Mouse (Mus musculus) erythroblast, adult 5-6 weeks (primary cell): ENCODE data around the gene Cxcr5. TPM values are rescaled to one million over a fixed set of nuclear protein-coding genes. Genes with fewer than 3 reads are reported as not detected.
A peak's percentile ranks its signal among the peaks of the same experiment; 100 is the strongest.

Experiments used
- ATAC-seq: replicated peaks from 2 replicates; pipeline ENCODE4 v1.8.0; 2016; ENCODE audit warnings: moderate number of reproducible peaks, mild to moderate bottlenecking, moderate TSS enrichment, inconsistent platforms; ENCODE audit not compliant: poor library complexity, low FRiP score, severe bottlenecking
- total RNA-seq, 2 experiments: library from RNA; stranded (forward) in 1 of 2; stranded (reverse) in 1 of 2; fragments of 150-400 nt in 1 of 2; fragments of 200-764, 138-1000 nt in 1 of 2; gene quantifications; 2 replicates each; pipeline versions ENCODE4 v1.2.3 to v1.2.4; 2015 to 2017; ENCODE audit warnings: low replicate concordance in 2 of 2

Gene Cxcr5
- total RNA-seq (2015; ENCODE audit: low replicate concordance) (not detected in 2 replicates), total RNA-seq (2017; ENCODE audit: low replicate concordance) (not detected in 2 replicates)

DNA sequence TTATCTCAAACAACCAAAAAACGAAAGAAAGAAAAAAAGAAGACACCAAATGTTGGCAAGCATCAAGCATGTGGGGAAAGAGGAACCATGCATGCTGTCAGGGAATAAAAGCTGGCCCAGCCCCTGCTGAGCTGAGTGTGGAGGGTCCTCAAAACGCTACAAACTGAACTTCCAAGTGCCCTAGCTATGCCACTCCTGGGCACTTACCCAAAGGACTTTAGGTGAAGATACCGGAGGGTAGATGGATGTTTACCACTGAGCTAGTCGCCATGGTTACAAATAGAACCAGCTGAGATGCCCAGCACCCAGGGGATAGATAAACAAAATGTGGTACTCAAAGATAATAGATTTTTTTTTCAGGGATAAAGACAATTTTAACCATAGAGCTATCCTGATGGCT is at the start of gene Cxcr5:
TSS of gene Cxcr5 (minus strand) at position 281 of the 400 bp plus-strand sequence.
- peak; percentile 86 for ATAC-seq

GRCm38 (mm10) chr9:44610371-44610770 is 48.7 kb upstream of the Cxcr5 start:
- no peak for ATAC-seq

DNA sequence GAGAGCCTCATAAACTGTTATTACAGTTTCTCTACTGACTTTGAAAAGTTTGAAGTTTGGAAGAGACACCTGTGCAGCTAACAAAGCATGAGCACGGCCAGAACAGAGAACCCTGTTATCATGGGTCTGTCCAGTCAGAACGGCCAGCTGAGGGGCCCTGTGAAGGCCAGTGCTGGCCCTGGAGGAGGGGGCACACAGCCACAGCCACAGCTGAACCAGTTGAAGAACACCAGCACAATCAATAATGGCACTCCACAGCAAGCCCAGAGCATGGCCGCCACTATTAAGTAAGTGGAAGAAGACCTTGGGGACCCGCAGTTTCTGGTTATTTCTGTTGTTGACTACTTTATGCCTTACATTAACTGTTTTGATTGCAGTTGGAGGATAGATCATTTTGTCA is 45.6 kb upstream of the Cxcr5 start:
- no peak for ATAC-seq

DNA sequence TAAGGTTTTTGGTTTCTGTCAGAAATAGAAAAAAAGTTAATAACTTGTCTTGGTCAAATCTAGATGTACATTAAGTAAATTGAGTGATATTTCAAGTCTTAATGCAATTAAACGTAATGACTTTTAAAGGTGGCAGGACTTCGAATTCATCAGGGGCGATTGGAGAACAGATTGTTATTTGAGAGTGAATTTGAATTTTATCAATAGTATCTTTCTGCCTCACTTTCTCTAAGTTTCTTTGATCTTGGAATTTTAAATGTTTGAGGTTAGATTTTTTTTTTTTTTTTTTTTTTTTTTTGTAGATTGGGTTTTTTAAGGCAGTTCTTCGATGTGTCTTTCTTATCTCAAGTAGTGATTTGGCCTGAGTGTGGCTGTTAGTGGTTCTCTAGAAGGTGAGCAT is 45.0 kb upstream of the Cxcr5 start:
- ATAC-seq = no peak

- ATAC-seq = peak; percentile 43; the same call in 1 of the 2 replicates
Measured at GRCm38 (mm10) chr9:44605616-44606165, 44.0 kb upstream of the Cxcr5 start.

GRCm38 (mm10) chr9:44604779-44605615 is 43.3 kb upstream of the Cxcr5 start, which contains the start of gene Ddx6:
Gene Ddx6 (plus strand): TSS chr9:44604892.
- peak; percentile 52 for ATAC-seq

- peak; percentile 75 for ATAC-seq
Measured at GRCm38 (mm10) chr9:44604290-44604778, 42.7 kb upstream of the Cxcr5 start.

GRCm38 (mm10) chr9:44603454-44604289 is 42.0 kb upstream of the Cxcr5 start:
- peak; percentile 62 for ATAC-seq

GRCm38 (mm10) chr9:44602766-44603165 is 41.1 kb upstream of the Cxcr5 start:
- no peak for ATAC-seq

GRCm38 (mm10) chr9:44600801-44601200 is 39.1 kb upstream of the Cxcr5 start:
- ATAC-seq = no peak

DNA sequence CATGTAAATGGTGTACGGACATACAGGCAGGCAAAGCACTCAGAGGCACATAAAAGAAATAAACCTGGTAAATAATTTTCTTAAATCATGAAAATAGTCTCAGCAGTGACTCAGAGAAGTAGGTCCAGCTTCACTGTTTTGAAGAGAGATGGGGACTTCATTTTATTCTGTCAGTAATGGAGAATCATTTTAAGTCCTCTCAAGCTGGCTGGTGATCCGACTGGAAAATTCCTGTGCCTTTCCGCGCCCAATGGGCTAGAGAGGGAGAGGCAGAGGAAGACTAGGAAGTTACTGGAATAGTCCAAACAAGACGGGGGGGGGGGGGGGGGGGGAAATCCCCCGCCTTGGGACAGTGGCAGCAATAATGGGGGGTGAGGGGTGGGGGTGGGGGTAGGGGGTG is 37.9 kb upstream of the Cxcr5 start:
- no peak for ATAC-seq

DNA sequence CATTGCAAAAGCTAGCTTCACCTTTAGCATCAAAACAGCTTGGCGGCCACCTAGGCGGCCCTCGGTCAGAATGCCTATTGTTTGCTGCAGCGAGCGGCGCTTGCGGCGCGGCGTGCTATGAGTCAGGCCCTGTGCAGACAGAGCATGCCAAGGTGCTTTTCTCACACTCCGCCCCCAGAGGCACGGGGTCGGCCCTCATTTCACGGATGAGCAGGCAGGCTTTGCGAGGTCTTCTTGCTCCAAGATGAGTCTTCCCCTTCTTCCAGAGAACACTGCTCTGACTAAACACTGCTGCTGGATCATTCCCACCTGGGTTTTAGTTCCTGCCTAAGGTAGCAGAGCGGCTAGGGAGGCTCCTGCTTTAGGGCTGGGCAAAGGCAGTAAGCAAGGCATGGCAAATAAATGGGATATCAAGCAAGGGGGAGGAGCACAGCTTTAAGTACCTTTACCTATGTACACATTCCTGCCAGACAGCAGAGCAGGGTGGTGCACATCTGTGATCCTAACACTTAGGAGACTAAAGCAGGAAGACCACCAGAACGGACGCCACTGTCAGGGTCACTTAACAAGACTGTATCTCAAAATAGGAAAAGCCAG is 37.3 kb upstream of the Cxcr5 start:
- no peak for ATAC-seq

- no peak for ATAC-seq
Measured at GRCm38 (mm10) chr9:44597742-44598141, 36.1 kb upstream of the Cxcr5 start.

DNA sequence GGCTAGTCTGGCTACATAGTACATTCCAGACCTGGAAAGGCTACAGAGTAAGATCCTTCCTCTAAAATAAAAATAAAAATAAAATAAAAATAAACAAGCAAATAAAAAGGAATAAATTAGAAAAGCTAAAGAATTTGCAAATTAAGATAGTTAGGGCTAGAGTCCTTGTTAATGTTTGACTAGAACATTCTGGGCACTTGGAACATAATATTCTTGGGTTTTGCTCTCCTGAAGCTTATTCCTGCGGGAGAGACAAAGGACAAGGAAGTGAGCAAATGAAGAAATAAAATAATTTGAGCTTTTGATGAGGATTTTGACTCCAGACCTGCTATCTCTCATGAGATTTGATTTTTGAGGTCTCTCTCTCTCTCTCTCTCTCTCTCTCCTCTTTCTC is 33.9 kb upstream of the Cxcr5 start:
- ATAC-seq = no peak

DNA sequence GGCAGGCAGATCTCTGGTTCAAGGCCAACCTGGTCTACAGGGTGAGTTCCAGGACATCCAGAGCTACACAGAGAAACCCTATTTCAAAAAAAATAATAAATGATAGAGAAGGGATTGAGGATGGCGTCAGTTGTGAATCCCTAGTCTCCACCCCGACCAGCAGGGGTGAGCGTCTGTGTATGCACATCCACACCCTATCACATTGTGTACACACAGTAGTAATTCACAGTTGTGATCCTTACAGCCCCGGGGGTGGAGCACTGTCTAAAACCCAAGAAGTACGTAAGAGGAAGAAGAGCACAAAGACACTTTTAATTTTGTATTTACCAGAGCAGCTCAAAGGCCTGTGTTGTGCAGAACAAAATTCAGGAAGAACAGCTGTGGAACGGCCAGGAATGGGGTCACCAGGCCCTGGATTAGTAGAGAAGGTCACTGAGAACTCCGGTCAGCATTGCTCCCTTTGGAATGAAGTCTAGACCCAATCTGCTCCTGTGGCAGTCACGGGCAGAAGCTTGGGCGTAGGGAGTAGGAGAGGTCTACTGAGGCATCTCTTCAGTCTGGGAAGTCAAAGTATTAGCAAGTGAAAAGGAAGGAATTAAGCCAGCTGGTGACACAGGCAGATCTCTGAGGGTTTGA is 33.3 kb upstream of the Cxcr5 start:
- no peak for ATAC-seq

- no peak for ATAC-seq
Measured at GRCm38 (mm10) chr9:44593886-44594285, 32.2 kb upstream of the Cxcr5 start.

DNA sequence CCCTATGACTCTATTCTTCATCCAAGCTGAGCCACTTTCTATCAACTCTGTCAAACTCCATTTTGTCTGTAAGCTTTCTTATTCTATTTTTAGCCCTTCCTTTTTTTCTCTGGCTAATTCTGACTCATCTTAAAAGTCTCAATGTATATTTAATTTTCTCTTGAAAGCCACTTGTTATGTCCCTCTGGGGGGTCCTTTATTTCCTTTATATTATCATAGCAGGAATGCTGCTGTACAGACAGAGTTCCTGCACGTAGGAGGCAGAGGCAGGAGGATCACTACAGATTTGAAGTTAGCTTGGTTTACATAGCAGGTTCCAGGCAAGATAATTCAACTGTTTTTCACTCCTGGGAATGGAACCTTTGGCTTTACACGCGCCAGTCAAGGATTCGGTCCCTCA is 31.5 kb upstream of the Cxcr5 start:
- no peak for ATAC-seq

DNA sequence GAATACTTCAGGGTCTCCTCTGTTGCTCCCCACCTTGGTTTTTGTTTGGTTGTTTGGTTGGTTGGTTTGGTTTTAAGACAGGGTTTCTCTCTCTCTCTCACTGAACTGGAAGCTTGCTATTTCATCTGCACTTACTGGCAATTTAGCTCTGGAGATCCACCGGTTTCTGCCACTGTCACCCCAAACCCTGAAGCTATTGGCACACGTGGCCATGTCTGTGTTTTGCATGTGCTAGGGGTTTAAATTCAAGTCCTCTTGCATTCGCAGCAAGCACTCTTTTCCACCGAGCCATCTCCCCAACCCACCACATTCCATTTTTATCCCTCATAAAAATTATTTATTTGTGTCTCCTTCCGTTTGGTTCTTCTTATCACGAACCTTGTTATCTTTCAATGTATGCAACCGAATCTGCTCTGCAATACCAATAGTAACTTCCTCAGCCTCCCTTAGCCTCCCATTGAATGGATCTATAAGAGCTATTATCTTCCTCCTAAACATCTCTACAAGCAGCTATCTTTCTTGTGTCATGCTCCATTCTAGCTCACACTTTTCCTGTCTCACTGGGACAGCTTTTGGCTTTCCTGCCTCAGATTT is 30.0 kb upstream of the Cxcr5 start:
- ATAC-seq = no peak

- no peak for ATAC-seq
Measured at GRCm38 (mm10) chr9:44590969-44591368, 29.3 kb upstream of the Cxcr5 start.
